Mouse (Mus musculus) MN1 (cell line): ENCODE measurements around the gene Prr22.

Experiments used
- DNase-seq: peaks from one replicate; pipeline ENCODE4 v3.0.0-alpha.2; 2016; ENCODE audit warnings: low spot score

The Prr22 gene

DNA sequence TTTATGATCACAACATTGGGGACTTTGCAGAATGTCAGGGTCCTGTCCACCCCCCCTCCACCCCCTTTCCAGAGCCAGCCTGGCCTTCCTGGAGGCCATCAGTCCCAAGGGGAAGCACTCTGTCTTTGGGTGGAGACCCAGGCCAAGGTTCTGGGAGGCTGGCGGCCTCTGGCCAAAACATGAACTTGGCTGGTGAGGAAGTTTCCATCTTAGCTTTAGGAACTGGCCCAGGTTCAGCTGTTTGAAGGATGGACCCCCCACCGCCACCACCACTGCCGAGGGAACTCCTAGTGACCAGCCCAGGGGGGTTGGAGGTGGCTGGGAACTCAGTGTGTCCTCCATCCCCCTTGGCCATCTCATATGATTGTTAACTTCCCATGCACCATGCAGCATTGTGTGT is 9.0 kb upstream of the Prr22 start:
- DNase-seq, result no peak

DNA sequence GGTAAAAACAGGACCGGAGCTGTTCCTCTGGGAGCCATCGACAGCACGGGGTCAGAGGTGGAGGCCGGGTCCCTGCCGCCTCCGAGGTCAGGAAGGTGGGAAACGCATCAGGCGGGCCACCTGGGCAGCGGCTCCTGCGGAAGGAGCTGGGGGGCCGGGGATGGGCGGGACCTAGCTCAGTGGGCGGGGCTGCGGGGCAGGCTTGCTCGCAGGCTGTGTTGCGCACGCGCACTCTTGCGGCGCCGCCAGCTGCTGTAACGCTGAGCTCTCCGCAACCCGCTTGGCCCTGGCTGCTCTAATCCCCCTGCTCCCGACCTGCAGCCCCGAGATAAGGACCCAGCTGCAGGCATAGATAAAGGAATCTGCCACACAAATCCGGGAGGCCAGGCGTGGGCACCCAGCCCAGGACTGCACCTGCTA is 8.0 kb upstream of the Prr22 start:
- DNase-seq, result peak; percentile 94

DNA sequence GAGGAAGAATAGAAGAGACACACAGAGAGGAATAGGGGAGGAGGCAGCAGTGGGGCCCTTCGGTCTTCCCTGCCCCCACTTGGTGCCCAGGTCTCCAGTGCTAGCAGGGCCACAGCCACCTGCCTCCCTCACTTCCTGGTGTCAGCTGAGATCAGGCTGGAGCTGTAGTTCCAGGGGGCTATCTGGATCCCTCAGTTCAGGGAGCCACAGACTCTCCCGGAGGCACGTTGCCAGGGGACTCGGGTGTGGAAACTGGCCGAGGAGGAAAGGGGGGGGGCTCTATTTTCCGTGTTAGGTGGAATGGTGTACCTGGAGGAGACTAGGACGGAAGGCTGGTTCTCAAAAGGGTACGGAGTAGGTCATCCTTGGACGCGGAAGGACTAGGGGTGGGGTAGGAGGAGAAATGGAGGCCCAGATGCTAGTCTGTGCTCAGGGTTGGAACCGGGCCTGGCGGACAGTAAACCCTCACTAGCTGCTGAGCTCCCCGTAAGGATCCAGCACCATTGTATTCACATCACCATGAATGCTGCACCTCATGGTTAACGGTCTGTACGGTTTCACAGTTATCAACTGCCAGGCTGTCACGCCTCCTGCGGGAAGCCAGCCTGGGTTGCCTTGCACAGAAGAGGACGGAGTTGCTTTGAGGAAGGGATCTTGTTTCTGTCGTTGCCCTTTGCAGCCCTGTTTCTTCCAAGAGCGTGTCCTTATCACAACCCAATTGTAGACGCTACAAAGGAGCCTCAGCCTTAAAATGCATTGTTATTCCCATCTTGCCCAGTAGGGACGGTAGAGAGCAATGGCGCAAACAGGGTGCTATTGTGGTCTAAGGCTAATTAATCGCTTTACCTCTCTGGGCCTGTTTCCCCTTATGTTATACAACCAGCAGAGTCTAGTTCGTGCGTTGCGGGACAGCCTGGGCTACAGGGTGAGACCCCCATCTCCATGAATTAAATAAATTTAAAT is 7.0 kb upstream of the Prr22 start:
- DNase-seq, result peak; percentile 46

DNA sequence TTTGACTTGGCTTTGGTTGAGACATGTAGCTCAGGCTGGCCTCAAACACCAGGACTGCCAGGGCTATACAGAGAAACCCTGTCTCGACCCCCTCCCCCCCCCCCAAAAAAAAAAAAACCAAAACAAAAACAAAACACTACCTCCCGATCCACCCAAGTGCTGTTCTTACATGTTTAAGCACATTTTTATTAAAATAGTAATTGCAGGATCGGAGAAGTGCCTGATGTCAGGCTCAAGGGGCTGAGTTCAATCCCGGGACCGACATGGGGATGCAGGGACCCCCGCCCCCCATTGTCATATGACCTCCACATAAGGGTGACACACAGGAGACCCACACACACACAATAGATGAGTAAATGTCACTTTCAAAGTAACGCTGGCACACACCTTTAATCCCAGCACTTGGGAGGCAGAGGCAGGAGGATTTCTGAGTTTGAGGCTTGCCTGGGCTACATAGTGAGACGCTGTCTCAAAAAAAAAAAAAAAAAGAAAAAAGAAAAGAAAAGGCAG is 6.3 kb upstream of the Prr22 start:
- no peak for DNase-seq

DNA sequence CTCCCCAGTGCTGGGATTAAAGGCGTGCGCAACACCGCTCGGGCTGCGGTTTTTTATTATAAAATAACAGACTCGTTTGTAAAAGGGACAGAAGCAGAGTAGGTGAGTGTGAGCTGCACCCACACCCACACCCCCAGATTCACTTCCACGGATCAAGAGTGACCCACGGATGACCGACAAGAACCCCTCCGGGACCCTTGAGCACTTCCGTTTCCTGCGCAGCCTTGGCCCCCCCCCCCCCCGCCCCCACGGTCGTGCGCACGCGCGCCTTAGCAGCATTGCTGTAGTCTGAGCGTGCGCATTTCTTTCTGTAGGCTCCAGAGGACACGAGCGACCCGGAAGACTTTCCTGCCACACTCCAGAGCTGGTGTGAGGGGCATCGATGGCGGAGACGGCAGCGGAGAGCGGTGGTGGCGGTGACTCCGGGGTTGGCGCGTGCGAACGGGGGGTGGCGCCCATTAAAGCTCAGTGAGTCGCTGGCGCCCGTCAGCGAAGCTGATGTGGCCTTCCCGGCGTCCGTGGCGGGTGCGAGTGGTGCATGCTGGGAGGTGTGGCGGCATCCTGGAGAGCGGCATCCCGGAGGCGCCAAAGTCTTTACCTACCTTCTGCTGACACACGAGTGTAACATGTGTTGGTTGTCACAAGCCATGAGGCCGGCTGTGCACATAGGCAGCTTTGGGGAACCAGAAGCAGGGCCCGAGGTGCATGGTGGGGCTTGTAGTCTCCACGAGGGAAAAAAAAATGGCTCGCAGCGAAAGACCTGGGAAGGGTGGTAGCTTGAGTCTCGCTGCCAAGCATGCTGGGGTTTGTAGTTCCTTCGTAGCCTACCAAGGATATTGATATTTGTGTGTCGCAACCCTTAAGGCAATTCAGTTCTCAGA is 5.3 kb upstream of the Prr22 start, which contains the start of gene Dus3l:
Gene Dus3l (plus strand): TSS at position 284 of the 881 bp plus-strand sequence.
- peak; percentile 95 for DNase-seq

DNA sequence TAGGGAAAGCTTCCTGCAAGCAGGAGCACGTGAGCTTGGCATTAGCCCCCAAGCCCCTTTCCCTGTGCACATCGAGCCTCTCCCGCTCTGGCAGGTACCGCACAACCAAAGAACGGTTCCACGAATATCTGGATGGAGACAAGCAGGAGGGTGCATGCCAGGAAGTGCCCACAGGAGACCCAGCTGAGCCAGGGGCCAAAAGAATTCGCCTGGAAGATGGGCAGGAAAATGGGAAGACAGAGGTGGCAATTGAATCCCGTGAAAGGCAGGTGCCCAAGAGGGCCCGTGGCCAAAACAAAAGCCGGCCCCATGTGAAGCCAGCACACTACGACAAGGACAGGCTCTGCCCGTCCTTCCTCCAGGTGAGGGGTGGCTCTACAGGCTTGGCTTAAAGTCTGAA is 4.6 kb upstream of the Prr22 start:
- DNase-seq, result no peak

DNA sequence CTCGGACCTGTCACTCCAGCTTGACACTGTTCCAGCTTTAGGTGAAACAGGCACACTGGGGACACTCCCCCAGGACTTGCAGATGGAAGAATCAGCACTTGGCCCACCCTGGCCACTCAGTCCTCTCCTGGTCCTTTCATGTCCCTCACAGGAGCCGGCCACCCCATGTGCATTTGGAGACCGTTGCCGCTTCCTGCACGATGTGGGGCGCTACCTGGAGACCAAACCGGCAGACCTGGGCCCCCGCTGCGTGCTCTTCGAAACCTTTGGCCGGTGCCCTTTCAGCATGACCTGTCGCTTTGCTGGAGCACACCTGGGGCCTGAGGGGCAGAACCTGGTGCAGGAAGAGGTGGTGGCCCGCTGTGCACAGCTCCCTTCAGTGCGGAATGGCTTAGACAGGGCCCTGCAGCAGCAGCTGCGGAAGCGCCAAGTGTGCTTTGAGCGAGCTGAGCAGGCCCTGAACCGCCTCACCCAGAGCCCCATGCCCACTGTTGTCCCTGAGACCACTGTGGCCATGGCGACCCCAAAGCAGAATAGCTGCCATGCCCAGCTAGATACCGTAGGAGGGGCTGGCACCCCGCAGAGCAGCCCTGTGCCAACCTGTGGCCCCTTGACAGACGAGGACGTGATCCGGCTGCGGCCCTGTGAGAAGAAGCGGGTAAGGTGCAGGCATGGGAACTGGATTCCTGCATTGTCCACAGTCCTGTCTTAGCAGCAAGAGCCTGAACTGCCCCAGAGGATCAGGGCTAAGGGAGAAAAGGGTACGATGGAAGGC is 3.2 kb upstream of the Prr22 start:
- no peak for DNase-seq

DNA sequence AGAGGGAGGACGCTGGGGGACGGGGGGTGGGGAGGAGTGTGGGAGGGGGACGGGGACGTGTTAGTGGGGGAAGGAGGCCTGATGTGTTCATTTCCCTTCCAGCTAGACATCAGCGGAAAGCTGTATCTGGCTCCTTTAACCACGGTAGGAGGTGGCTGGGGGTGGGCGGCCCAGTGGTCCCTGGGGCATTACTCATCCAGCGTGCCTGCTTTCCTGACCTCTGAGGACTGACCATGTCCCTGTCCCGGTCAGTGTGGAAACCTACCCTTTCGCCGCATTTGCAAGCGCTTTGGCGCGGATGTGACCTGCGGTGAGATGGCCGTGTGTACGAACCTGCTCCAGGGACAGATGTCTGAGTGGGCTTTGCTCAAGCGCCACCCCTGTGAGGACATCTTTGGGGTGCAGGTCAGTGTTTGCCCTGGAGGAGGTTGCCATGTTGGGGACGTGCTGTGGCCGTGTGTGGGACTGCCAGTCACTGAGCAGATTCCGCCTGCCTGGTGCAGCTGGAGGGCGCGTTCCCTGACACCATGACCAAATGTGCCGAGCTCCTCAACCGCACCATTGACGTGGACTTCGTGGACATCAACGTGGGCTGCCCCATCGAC is 2.4 kb upstream of the Prr22 start:
- DNase-seq, result no peak

DNA sequence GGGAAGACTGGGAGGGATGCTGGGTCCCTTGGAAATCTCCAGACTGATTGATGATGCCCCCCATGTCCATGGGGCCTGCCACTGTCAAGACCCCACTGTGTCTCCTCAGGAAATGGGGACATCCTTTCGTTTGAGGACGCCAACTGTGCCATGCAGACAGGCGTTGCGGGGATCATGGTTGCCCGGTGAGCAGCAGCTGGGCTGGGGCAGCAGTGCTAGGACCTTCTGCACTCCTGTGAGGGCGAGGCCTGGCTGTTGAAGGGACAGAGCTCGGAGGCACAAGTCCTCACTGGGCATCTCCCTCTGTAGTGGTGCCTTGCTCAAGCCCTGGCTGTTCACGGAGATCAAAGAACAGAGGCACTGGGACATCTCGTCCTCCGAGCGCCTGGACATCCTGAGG is 1.1 kb upstream of the Prr22 start:
- DNase-seq, result no peak

DNA sequence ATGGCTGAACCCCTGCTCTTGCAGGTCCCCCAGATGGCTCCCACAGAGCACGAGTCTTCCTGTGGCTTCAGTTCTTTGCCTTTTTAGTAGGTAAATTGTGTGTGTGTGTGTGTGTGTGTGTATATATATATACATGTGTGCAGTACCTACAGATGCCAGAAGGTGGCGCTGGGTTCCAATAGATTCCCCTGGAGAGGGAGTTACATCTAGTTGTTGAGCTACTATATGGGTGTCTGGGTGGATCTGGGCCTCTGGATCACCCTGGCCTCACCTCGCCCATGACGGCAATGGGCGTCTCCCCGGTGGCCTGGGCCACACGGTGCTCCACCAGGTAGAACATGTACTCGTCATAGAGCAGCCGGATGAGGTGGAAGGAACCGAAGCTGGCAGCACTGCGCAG is 7.5 kb downstream of the Prr22 start:
- DNase-seq, result no peak

DNA sequence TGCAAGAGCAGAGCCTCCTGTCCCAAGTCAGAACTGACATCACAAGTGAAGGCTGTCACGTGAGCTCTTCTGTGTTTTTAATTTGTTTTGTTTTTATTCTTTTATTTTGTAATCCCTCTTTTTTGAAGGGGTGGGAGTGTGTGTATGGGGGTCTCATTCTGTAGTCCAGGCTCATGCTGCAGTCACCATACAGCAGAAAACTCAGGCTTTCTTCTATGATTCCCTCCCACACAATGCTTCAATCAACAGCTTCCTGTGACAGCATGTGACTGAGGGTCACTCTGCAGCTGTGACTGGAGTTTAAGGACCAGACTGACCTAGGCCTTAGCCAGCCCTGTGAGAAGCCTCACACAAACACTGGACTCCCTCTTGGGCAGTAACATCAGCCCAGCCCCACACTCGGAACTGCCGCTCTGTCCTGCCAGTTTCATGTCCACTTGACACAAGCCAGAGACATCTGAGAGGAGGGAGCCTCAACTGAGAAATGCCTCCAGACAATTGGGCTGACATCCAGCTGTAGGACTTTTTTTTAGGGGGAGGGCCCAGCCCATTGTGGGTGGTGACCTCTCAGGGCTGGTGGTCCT is 8.8 kb downstream of the Prr22 start:
- DNase-seq, result peak; percentile 77

DNA sequence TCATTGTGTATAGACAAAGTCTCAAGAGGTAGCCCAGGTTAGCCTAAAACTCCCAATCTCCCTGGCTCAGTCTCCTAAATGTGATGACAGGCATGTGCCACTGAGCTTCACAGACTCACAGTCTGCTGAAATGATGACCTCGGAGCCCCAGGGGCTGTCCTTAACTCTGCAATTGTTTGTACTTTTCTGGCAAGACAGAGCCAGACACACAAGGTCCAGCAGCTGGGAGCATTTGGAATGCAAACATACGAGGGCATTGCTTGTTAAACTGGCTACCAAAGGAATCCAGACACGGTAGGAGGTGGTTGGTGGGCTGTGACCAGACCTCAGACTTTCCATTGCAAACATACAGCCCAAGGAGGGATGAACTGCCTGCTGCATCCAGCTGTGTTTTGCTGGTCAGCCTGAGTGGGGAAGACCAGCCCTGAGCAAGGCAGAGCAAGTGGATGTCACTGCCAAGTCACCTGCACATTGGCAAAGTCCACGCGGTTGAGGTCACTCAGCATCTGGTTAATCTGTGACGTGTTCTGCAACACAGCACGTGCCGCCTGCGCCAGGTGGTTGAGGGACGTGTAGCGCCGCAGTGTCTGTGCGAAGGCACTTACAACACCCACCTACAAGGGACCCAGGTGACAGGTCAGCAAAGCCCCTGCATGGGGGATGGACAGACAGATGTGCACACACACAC is 10.4 kb downstream of the Prr22 start:
- DNase-seq, result no peak

DNA sequence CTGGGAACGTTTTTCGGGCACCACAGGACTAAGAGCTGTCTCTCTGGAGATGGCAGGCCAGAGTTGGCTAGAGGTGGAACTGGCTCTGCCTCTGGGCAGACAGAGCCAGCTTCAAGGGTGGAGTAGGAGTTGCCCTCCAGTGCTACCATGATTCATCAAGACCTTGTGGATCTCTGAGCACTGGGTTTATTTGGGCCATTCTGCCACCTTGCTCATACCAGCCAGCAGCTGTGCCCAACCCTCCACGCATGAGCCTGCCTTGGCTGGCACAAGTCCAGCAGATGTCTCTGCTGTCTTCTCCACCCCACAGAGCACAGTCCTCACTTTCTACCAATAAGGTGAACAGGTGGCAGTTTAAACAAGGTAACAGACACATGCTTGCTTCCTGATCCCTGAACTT is 18.8 kb downstream of the Prr22 start:
- peak; percentile 43 for DNase-seq

DNA sequence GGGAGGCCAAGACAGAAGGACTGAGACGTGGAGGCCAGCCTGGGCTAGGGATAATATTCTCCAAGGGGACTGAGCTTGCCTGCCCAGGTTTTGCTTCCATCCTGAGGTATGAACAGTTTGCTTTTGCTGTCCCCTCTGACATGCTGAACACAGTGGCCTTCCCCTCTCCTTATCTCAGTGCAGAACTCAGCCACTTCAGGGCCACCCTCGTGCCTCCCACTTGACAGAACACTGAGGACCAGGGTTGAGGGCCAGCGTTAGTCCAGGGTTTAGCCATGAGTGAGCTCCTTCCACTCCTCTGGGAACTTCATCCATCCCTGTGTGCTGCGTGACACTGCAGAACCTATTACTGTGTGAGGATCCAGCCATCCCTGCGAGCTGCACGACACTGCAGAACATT is 19.2 kb downstream of the Prr22 start:
- DNase-seq, result no peak

DNA sequence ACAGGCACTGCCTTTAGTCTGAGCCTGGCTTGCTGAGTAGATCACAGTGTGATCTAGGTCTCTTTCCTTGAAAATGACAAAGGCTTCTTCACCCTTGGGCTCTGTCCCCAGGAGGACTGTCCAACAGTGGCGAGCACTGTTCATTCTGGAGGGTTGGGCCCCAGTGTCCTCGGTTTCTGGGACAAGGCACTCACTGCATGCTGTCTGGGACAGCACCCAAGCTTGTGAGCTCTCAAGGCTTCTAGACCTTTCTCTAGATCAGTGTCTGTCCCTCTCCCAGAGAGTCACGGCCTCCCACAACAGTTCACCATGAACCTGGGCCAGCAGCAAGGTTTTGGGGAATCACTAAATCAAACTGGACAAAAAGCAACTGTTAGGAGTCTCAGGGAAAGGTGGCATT is 22.5 kb downstream of the Prr22 start:
- DNase-seq, result no peak

DNA sequence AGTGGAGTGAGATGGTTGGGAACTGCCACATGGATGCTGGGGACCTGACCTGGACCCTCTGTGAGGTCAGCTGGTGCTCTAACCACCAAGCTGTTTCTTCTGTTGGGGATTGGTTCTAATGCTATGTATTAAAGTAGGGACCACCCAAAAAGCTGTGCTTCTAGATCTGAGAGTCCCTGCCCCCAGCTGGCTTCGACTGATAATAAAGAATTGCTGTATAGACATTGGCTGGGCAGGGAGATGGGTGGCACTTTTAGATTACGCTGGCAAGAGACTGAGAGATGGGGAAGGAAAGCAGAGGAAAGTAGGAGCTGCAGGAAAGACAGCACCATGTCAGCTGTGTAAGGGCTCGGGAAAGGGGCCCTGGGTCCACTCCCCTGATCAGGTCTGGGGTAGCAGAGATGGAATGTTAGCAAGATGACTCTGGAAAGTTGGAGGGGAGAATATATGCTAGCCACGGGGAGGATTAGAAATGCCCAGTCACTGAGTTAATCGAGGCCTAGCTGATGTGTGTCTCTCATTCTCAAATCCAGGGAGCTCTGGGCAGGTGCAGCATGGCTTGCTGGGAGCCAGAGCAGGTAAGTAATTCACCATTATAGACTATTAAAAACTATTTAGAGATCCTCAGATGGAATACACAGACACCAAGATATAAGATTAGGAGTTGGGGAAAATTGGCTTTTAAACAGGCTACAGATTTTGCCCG is 23.7 kb downstream of the Prr22 start:
- no peak for DNase-seq

DNA sequence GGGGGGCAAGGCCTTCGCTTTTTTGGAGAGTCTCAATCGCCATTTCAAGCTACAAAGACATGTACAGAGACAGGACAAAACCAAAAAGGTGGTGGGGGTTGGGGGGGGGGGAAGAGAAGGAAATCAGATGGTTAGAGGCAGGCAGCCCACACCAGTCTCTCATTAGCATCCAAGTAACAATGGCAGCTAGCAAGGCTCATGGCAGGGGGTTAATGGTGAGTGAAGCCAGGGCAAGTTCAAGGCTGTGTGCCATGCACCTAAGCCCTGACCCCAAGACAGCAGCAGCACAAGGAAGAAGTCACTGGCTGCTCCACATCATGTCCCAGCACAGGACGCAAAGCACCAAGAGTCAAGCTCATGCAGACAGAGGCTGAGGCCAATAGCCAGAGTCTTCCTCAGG is 29.2 kb downstream of the Prr22 start:
- DNase-seq, result no peak

DNA sequence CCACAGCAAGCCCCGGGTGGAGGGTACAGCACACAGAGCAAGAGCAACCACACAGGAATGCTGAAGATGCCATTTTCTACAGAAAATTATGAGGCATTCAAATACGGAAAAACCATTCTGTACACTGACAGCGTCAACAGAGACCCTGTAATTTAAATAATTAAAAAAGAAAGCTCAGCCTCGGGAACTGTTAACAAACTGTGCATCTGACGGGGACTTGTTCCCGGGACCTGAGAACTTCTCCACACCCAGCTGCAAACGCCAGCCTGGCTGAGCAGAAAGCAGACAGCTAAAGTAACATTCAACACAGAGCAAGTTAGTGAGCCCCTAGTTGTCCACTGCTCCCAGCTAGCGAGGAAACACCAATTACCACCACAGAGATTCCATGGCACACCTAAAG is 32.0 kb downstream of the Prr22 start:
- DNase-seq, result no peak

DNA sequence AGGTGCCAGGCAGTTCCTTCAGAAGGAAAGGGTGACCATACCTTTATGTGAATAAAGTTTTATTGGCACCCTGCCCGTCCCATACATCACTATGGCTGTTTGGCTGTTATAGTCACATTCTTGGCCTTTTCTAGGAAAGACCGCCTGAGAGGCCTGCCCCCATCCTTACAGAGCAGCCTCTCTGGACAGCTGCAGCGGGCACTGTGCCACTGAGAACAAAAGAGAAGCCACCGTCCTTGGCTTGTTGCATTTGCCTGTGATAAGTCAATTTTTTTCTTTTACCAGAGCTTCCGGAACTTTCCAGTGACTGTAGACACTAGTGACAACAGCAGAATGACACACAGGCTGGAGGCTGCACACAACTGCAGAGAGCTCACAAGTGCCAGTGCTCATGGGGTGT is 34.9 kb downstream of the Prr22 start:
- DNase-seq, result no peak

DNA sequence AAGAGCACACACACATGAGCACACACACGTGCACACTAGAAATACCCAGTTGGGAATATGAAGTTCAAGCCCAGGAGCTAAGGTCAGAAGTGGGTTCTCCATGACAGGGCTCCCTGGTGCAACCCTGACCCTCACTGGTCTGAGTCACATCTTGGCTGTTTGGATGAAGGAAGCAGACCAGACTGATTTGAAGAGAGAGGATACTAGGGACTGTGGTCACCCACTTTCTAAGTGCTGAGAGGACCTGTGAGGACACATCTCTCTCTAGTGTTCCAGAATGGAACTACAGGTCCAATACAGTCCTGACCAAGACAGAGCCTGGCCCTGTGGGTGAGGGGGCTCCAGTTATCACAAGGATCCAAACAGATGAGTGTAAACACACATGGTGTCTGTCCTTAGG is 35.7 kb downstream of the Prr22 start:
- DNase-seq, result peak; percentile 68
